Mouse (Mus musculus): ENCODE results near the gene Map3k7.

Map3k7 gene

DNA sequence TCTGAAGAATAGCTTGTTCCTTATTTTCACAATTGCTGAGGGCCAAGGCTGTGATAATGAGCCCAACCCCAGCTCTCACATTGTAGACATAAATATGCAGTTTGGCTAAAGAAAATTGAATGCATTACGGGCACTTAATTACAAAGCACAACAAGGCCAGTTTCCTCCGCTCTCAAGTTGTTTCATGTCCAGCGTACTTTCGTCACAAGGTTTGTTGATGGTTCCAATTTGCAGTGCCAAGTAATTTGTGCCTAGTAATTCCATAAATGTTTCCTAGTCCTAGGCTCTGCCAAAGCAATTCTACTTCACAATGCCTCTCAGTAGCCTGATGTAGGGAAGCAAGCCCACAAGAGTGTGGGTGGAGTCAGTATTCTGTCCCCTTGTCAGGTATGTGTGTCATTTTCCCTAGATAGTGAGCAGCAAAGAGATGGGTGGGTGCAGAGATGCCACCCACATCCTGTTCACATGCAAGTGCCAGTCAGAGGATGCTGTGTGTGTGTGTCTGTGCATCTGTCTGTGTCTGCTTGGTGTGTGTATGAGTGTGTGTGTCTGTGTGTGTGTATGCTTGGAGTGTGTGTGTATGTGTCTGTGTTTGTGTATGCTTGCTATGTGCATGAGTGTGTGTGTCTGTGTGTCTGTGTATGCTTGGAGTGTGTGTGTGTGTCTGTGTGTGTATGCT is 98.6 kb downstream of the Map3k7 start:
- no peak for DNase-seq (ENCODE audit: low spot score)

DNA sequence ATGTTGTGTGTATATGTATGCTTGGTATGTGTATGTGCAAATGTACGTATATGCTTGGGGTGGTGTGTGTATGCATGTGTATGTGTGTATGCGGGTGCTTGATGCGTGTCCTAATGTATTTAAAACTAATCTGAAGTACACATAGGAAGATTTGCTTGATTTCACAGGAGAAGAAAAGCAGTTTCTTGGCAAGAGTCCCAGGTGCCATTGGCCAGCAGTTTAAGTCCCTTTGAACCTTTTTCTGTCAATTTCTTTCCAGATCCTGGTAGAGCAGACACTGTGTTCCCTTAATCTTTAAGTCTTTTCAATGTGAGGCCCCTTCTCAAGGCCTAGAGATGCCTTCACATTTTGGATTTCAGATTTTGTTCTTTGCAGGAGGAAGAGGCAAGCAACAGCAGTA is 99.4 kb downstream of the Map3k7 start:
- DNase-seq (ENCODE audit: low spot score): no peak
